Mouse (Mus musculus) myocyte (in vitro differentiated cells): Measurements from ENCODE around the gene Prrx2. TPM values are rescaled to one million over a fixed set of nuclear protein-coding genes. Genes with fewer than 3 reads are reported as not detected.

ENCODE experiments used
- H3K27me3 ChIP-seq: one replicate; pipeline ENCODE4 v1.6.1; 2011; ENCODE audit not compliant: control insufficient read depth, insufficient read depth, insufficient read length
- H3K36me3 ChIP-seq: one replicate; pipeline ENCODE4 v1.6.1; 2011; ENCODE audit not compliant: control insufficient read depth, insufficient read depth
- H3K4me2 ChIP-seq: one replicate; pipeline ENCODE4 v1.6.1; 2011; ENCODE audit warnings: low read depth, control low read depth
- H3K4me3 ChIP-seq: one replicate; pipeline ENCODE4 v1.5.1; 2011; ENCODE audit warnings: mild to moderate bottlenecking, control low read depth, moderate library complexity
- H3K79me2 ChIP-seq: one replicate; pipeline ENCODE4 v1.6.1; 2011; ENCODE audit not compliant: control insufficient read depth, insufficient read depth
- H3ac ChIP-seq: one replicate; pipeline ENCODE4 v1.6.1; 2011; ENCODE audit not compliant: control insufficient read depth, insufficient read length
- CEBPB ChIP-seq: IDR thresholded peaks from 2 replicates; pipeline ENCODE4 v1.6.1; 2011; ENCODE audit warnings: mild to moderate bottlenecking, moderate library complexity; ENCODE audit not compliant: poor library complexity, insufficient read depth, severe bottlenecking
- E2F4 ChIP-seq: IDR thresholded peaks from one replicate; pipeline ENCODE4 v1.6.1; 2011; ENCODE audit warnings: mild to moderate bottlenecking, control low read depth, moderate library complexity; ENCODE audit not compliant: insufficient read depth
- MAX ChIP-seq: IDR thresholded peaks from one replicate; pipeline ENCODE4 v1.6.1; 2011; ENCODE audit warnings: low read depth, mild to moderate bottlenecking, control low read depth
- MYOD1 ChIP-seq, 3 experiments: IDR thresholded peaks; one replicate each; pipeline ENCODE4 v1.6.1; 2011; ENCODE audit warnings: control low read depth in 2 of 3, low read depth in 2 of 3, mild to moderate bottlenecking in 2 of 3, moderate library complexity in 1 of 3; ENCODE audit not compliant: insufficient read length in 2 of 3, control insufficient read depth in 1 of 3
- MYOG ChIP-seq, 3 experiments: IDR thresholded peaks; one replicate each; pipeline ENCODE4 v1.6.1; 2011; ENCODE audit warnings: control low read depth in 2 of 3, low read depth in 2 of 3, mild to moderate bottlenecking in 2 of 3; ENCODE audit not compliant: insufficient read length in 2 of 3, control insufficient read depth in 1 of 3, insufficient read depth in 1 of 3
- POLR2A ChIP-seq: IDR thresholded peaks from one replicate; pipeline ENCODE4 v1.6.1; 2011; ENCODE audit warnings: low read depth, mild to moderate bottlenecking, control low read depth, moderate library complexity; ENCODE audit not compliant: insufficient read length
- POLR2AphosphoS2 ChIP-seq: IDR thresholded peaks from one replicate; pipeline ENCODE4 v1.6.1; 2011; ENCODE audit warnings: low read depth, control low read depth; ENCODE audit not compliant: insufficient read length
- REST ChIP-seq: IDR thresholded peaks from one replicate; pipeline ENCODE4 v1.6.1; 2011; ENCODE audit warnings: mild to moderate bottlenecking, control low read depth, moderate library complexity; ENCODE audit not compliant: insufficient read depth, insufficient read length
- SRF ChIP-seq: IDR thresholded peaks from one replicate; pipeline ENCODE4 v1.6.1; 2011; ENCODE audit warnings: low read depth; ENCODE audit not compliant: control insufficient read depth, insufficient read length
- TCF12 ChIP-seq: IDR thresholded peaks from one replicate; pipeline ENCODE4 v1.6.1; 2011; ENCODE audit warnings: mild to moderate bottlenecking, control low read depth; ENCODE audit not compliant: poor library complexity, insufficient read depth, severe bottlenecking
- TCF3 ChIP-seq: IDR thresholded peaks from one replicate; pipeline ENCODE4 v1.6.1; 2011; ENCODE audit warnings: low read depth, control low read depth; ENCODE audit not compliant: insufficient read length
- USF1 ChIP-seq: IDR thresholded peaks from one replicate; pipeline ENCODE4 v1.6.1; 2011; ENCODE audit warnings: low read depth, mild to moderate bottlenecking, control low read depth, moderate library complexity
- polyA plus RNA-seq: library from polyadenylated mRNA; unstranded; fragments of >200 nt; fragmentation: generic; extraction: Trizol; gene quantifications from one replicate; pipeline ENCODE4 v1.2.1, GENCODE M21; 2012; ENCODE audit warnings: missing spikeins

Prrx2 gene
- polyA plus RNA-seq, 1 experiment = 21.8 TPM

DNA sequence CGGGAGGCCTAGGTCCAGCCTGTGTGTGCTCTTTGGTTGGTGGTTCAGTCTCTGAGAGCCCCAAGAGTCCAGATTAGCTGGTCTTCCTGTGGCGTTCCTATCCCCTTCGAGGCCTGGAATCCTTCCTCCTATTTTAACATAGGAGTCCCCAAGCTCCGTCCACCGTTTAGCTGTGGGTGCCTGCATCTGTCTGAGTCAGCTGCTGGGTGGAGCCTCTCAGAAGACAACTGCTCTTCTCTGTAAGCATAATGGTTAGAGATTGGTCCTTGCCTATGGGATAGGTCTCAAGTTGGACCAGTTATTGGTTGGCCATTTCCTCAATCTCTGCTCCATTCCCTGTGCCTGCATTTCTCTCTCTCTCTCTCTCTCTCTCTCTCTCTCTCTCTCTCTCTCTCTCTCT lies 25.0 kb downstream of the Prrx2 start:
- Histone ChIP-seq H3K79me2 (no peaks in the 10 kb centered on the region), H3K4me3 (no peak overlapping the region), H3ac (no peak overlapping the region), H3K36me3 (no peaks in the 10 kb centered on the region), H3K4me2 (no peak overlapping the region), H3K27me3 (no peaks in the 10 kb centered on the region)
- TF ChIP-seq POLR2AphosphoS2 = no peak
- TF ChIP-seq MYOG (IDR thresholded peaks at IDR 0.05; ENCODE audit: control insufficient read depth in 1 of 3, insufficient read depth in 1 of 3, insufficient read length in 2 of 3, low read depth in 2 of 3) = peak in 2 of 3 experiments; percentile 55 to 56
- TF ChIP-seq MYOD1 (IDR thresholded peaks at IDR 0.05; ENCODE audit: control insufficient read depth in 1 of 3, insufficient read length in 2 of 3, low read depth in 2 of 3) = peak in 2 of 3 experiments; percentile 12 to 28

GRCm38 (mm10) chr2:30862081-30862480 lies 27.3 kb downstream of the Prrx2 start:
- Histone ChIP-seq H3K4me3 (no peak overlapping the region), H3K79me2 (no peaks in the 10 kb centered on the region), H3ac (no peak overlapping the region), H3K36me3 (no peaks in the 10 kb centered on the region), H3K4me2 (no peak overlapping the region), H3K27me3 (no peaks in the 10 kb centered on the region)
- TF ChIP-seq E2F4 (no peak), REST (no peak)

GRCm38 (mm10) chr2:30863574-30863973 lies 28.8 kb downstream of the Prrx2 start:
- H3K4me3 ChIP-seq = no peak overlapping the region
- H3K4me2 ChIP-seq = peak overlapping the region; percentile 91
- H3K27me3 ChIP-seq = no peaks in the 10 kb centered on the region
- H3ac ChIP-seq = no peak overlapping the region
- H3K36me3 ChIP-seq = no peaks in the 10 kb centered on the region
- no peaks in the 10 kb centered on the region for H3K79me2 ChIP-seq
- TF ChIP-seq USF1 = no peak
- no peak for TF ChIP-seq POLR2AphosphoS2
- no peak for TF ChIP-seq SRF
- no peak for TF ChIP-seq TCF12
- no peak for TF ChIP-seq CEBPB
- no peak for TF ChIP-seq POLR2A
- TF ChIP-seq MYOD1 (IDR thresholded peaks at IDR 0.05; ENCODE audit: control insufficient read depth in 1 of 3, insufficient read length in 2 of 3, low read depth in 2 of 3) = no peak
- TF ChIP-seq REST = no peak
- TF ChIP-seq E2F4 = no peak
- no peak for TF ChIP-seq MAX
- no peak for TF ChIP-seq MYOG (IDR thresholded peaks at IDR 0.05; ENCODE audit: control insufficient read depth in 1 of 3, insufficient read depth in 1 of 3, insufficient read length in 2 of 3, low read depth in 2 of 3)
- TF ChIP-seq TCF3 = no peak

DNA sequence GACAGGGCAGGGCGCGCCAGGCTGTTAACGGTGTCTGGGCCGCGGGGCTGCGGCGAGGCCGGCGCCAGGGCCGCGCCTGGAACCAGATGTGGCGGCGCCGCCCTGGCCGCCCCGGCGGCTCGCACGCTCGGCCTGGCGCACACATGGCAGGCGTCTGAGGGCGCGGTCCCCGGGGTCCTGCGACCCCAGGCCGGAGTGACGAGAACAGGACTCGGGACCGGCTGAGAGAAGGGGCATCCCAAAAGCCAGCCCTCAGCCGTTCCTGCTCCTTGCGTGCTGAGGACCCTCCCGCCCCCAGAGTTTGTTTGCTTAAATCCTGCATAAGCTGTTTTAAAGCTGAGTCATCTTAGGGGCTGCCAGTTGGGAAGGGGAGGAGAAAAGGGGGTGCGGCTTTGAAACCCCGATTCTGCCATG lies 30.2 kb downstream of the Prrx2 start:
- H3K79me2 ChIP-seq = no peaks in the 10 kb centered on the region
- no peaks in the 10 kb centered on the region for H3K36me3 ChIP-seq
- H3K4me3 ChIP-seq = peak overlapping the region; percentile 17
- TF ChIP-seq POLR2A (peak; percentile 46), MYOG (IDR thresholded peaks at IDR 0.05; ENCODE audit: control insufficient read depth in 1 of 3, insufficient read depth in 1 of 3, insufficient read length in 2 of 3, low read depth in 2 of 3) (peak in 1 of 3 experiments; percentile 6), POLR2AphosphoS2 (peak; percentile 18), USF1 (no peak), TCF3 (no peak)
- no peak overlapping the region for H3ac ChIP-seq
- H3K27me3 ChIP-seq = no peaks in the 10 kb centered on the region
- H3K4me2 ChIP-seq = peak overlapping the region; percentile 91

DNA sequence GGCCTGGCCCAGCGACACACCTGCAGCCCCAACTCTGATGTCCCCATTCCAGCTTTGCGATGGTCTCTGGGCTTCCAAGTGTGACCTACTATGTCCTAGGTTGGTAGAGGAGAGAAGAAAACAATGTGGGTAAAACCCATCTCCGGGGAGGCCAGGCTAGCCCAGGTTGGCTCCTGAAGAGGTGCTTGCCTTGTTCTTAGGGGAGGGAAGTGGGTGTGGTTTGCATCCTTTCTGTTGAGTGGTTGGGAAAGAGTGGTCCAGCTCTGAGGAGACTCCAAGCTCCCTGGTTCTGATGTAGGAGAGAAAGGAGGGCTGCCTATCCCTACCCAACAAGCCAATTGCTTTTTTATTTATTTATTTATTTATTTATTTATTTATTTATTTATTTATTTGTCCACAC lies 30.7 kb downstream of the Prrx2 start:
- Histone ChIP-seq H3K79me2 (no peaks in the 10 kb centered on the region), H3K4me3 (peak overlapping the region; percentile 17), H3K36me3 (no peaks in the 10 kb centered on the region), H3K4me2 (peak overlapping the region; percentile 91), H3ac (no peak overlapping the region), H3K27me3 (no peaks in the 10 kb centered on the region)
- TF ChIP-seq MAX (no peak), POLR2A (no peak), USF1 (no peak), MYOG (IDR thresholded peaks at IDR 0.05; ENCODE audit: control insufficient read depth in 1 of 3, insufficient read depth in 1 of 3, insufficient read length in 2 of 3, low read depth in 2 of 3) (no peak), REST (no peak), SRF (no peak), MYOD1 (IDR thresholded peaks at IDR 0.05; ENCODE audit: control insufficient read depth in 1 of 3, insufficient read length in 2 of 3, low read depth in 2 of 3) (no peak), CEBPB (no peak)

DNA sequence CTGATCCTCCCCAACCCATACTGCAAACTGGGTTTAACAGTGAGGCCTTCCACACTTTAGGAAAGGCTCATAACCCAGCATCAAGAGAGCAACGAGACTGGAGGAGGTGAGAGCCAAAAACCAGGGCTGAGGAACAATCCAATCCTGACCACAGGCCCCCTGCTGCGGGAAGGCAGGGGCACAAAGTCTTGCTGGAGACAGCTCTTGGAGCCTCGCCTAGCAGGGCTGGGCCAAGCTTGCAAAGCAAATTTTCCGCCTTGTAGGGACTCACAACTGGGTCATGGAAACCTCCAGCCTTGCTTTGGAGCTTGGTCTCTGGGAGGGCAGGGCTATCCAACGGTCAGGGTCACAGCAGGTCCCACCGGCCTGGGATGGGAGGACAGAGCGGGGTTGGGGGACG lies 36.1 kb downstream of the Prrx2 start:
- Histone ChIP-seq H3K4me3 (no peak overlapping the region), H3K4me2 (no peak overlapping the region), H3K79me2 (no peaks in the 10 kb centered on the region), H3K36me3 (no peaks in the 10 kb centered on the region), H3K27me3 (no peaks in the 10 kb centered on the region), H3ac (no peak overlapping the region)
- TF ChIP-seq REST (no peak), USF1 (no peak), MYOG (IDR thresholded peaks at IDR 0.05; ENCODE audit: control insufficient read depth in 1 of 3, insufficient read depth in 1 of 3, insufficient read length in 2 of 3, low read depth in 2 of 3) (no peak), SRF (no peak), E2F4 (no peak), CEBPB (no peak), TCF3 (no peak), MYOD1 (IDR thresholded peaks at IDR 0.05; ENCODE audit: control insufficient read depth in 1 of 3, insufficient read length in 2 of 3, low read depth in 2 of 3) (no peak), TCF12 (no peak), POLR2A (no peak), MAX (no peak), POLR2AphosphoS2 (no peak)
